Mouse (Mus musculus): ENCODE results near the gene Gm42688.

GRCm38 (mm10) chr6:83127419-83127818 is 26.0 kb downstream of the Gm42688 start:
- TF ChIP-seq CTCF (IDR thresholded peaks at IDR 0.05; ENCODE audit: low read depth, low read length) (no peak; the same call in 1 of the 2 replicates), POLR2A (IDR thresholded peaks at IDR 0.05; ENCODE audit: extremely low read depth, insufficient read depth, low read length) (no peak)

Measured in liver, adult 2 months (tissue).